Mouse (Mus musculus) adrenal gland, postnatal 10 days (tissue): ENCODE results near the gene Khdc1c. TPM values are rescaled to one million over a fixed set of nuclear protein-coding genes. Genes with fewer than 3 reads are reported as not detected.

Experiments used
- total RNA-seq, 2 experiments: library from RNA; stranded (reverse); gene quantifications; 2 replicates each; pipeline ENCODE4 v1.2.3; 2021

Khdc1c gene
- total RNA-seq, 2 experiments from 2014 or later, result not detected

Other genes starting within 250 kb of the Khdc1c start
- 1 to 10 TPM; 4.5 to 4.8 TPM for gene Tmem14a, start 149.8 kb upstream of the Khdc1c start, total RNA-seq
- 100 to 1,000 TPM in 1 of 2 experiments, 10 to 100 TPM in 1; 59.3 to 112 TPM for gene Gsta3, start 127.7 kb upstream of the Khdc1c start, total RNA-seq
- gene Khdc1a, start 18.7 kb upstream of the Khdc1c start, total RNA-seq, result not detected
- gene Khdc1b, start 15.2 kb downstream of the Khdc1c start, total RNA-seq, result under 1 TPM in 1 of 2 experiments, not detected in 1; 0.12 TPM